Mouse (Mus musculus) heart, embryonic 16.5 days (tissue): ENCODE results near the gene Olfr1294. TPM values are rescaled to one million over a fixed set of nuclear protein-coding genes. Genes with fewer than 3 reads are reported as not detected.

Experiments
- ATAC-seq: fragments of 200-750 bp; cut with Nextera tagmentation; replicated peaks from 2 replicates; pipeline ENCODE4 v1.8.0; 2017; ENCODE audit warnings: moderate number of reproducible peaks; ENCODE audit not compliant: insufficient read depth, low FRiP score; ENCODE audit errors: extremely low read depth
- H3K27ac ChIP-seq: fragments of 300-500 bp; sonication (generic); 2 replicates; pipeline ENCODE4 v1.5.1; 2014; ENCODE audit warnings: mild to moderate bottlenecking, low read length, control low read depth, moderate library complexity
- H3K27me3 ChIP-seq: fragments of 300-500 bp; sonication (generic); 2 replicates; pipeline ENCODE4 v1.6.1; 2014; ENCODE audit warnings: low read length, mixed read lengths; ENCODE audit not compliant: control insufficient read depth, insufficient read depth
- H3K36me3 ChIP-seq: fragments of 300-500 bp; sonication (generic); 2 replicates; pipeline ENCODE4 v1.6.1; 2014; ENCODE audit not compliant: control insufficient read depth, insufficient read depth
- H3K4me1 ChIP-seq: fragments of 300-500 bp; sonication (generic); 2 replicates; pipeline ENCODE4 v1.6.1; 2014; ENCODE audit warnings: low read length, mixed read lengths; ENCODE audit not compliant: control insufficient read depth, insufficient read depth
- H3K4me2 ChIP-seq: fragments of 300-500 bp; sonication (generic); 2 replicates; pipeline ENCODE4 v1.6.1; 2014; ENCODE audit warnings: low read depth, mild to moderate bottlenecking, control low read depth, low read length
- H3K4me3 ChIP-seq: fragments of 300-500 bp; sonication (generic); 2 replicates; pipeline ENCODE4 v1.5.1; 2014; ENCODE audit warnings: mild to moderate bottlenecking, control low read depth, low read length
- H3K9ac ChIP-seq: fragments of 300-500 bp; sonication (generic); 2 replicates; pipeline ENCODE4 v1.6.1; 2014; ENCODE audit warnings: low read length, control low read depth
- H3K9me3 ChIP-seq: fragments of 300-500 bp; sonication (generic); replicated peaks from 2 replicates; pipeline ENCODE4 v1.6.1; 2016; ENCODE audit warnings: low read length; ENCODE audit not compliant: control insufficient read depth
- WGBS: fragments of 180-500 bp; shearing (Covaris S2); extraction: QIAGEN DNeasy Blood & Tissue Kit; methylation state at CpG from one replicate; pipeline ENCODE4 v1.1.7; 2014; 5-methylcytosine and 5-hydroxymethylcytosine counted together
- polyA plus RNA-seq: library from polyadenylated mRNA; unstranded; fragments of >200 nt; fragmentation: Nextera tagmentation; extraction: Ambion mirVana; gene quantifications from 2 replicates; pipeline ENCODE4 v1.2.1, GENCODE M21; 2015

The Olfr1294 gene
- polyA plus RNA-seq: not detected in 2 replicates

DNA sequence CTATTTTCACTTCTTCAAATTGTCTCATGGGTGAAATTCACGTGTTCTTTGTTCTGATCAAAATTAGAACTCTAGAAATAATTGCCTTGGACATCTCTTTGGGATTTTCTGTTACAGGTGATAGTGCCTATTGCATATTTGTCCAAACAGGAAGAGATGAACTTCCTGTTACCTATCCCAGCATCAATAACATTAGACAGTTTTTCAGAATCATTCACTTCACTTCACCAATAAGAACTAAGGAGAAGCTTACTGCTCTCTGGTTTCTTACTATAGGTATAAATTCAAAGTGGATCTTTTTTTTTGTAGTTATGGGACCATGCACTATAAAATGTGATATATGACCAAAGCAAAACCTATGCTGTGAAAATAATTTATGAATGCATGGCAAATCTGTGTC is at the start of gene Olfr1294:
Gene Olfr1294, minus strand, starts transcription at position 101 of the 400 bp plus-strand sequence.
- Histone ChIP-seq H3K4me2 (no peak within 1 kb of the TSS), H3K27me3 (no peaks in the 10 kb centered on the region), H3K9me3 (no peaks in the 10 kb centered on the region), H3K27ac (no peak within 1 kb of the TSS), H3K4me1 (no peaks in the 10 kb centered on the region), H3K36me3 (no peaks in the 10 kb centered on the region), H3K9ac (no peak within 1 kb of the TSS), H3K4me3 (no peak within 1 kb of the TSS)
- ATAC-seq: no peak
- WGBS: 43% methylated on average over 1 of the region's 1 CpGs

DNA sequence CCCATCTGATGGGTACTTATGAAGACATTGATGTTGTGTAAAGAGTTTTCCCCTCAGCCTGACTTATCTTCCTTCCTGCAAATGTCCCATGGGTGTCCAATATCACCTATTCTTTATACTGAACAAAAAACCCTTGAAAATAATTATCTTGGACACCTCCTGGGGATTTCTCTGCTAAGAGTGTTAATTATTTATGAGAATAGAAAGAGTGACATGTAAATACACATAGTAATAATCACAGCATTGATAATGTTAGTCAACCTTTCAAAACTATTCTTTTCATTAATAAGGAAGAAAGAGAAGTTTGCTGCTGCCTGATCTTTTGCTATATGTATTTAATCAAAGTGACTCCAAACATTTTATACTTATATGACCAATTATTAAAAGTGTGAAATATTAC is 29.5 kb upstream of the Olfr1294 start, which contains the start of gene Olfr1295:
Gene Olfr1295, minus strand, starts transcription at position 101 of the 400 bp plus-strand sequence.
- no peaks in the 10 kb centered on the region for H3K27me3 ChIP-seq
- no peak for ATAC-seq

DNA sequence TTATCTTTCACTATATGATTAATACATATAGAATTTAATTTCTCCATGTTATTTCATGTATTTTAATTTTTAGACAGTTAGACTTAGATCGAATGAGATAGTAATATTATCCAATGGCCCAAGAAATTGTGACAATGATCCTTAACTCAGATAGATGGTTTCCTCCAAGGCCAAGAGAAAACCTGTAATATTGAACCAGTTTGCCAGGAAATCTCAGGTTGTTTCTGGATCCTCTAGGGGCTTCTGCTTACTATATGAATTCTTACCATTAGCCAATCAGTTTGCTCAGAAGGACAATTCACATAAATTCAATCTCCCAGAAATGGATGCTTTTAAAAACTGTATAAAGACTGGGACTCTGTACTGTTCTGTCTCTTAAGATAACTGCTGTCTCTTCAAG is 15.2 kb downstream of the Olfr1294 start, which contains the start of gene Olfr1293-ps:
Gene Olfr1293-ps, plus strand, starts transcription at position 301 of the 400 bp plus-strand sequence.
- Histone ChIP-seq H3K9ac (no peak within 1 kb of the TSS), H3K4me1 (no peaks in the 10 kb centered on the region), H3K4me2 (no peak within 1 kb of the TSS), H3K27me3 (no peaks in the 10 kb centered on the region), H3K9me3 (peaks cover 5% of the 10 kb centered on the region; the same call in 1 of the 2 replicates), H3K4me3 (no peak within 1 kb of the TSS), H3K27ac (no peak within 1 kb of the TSS), H3K36me3 (no peaks in the 10 kb centered on the region)
- ATAC-seq: no peak
- 73% methylated on average over 1 of the region's 1 CpGs for WGBS

More for the DNA sequence above, 29.5 kb upstream of the Olfr1294 start, which contains the start of gene Olfr1295:
- no peak within 1 kb of the TSS for H3K9ac ChIP-seq
- no peak within 1 kb of the TSS for H3K4me3 ChIP-seq
- no peak within 1 kb of the TSS for H3K27ac ChIP-seq
- no peaks in the 10 kb centered on the region for H3K36me3 ChIP-seq
- H3K4me2 ChIP-seq: no peak within 1 kb of the TSS
- no peaks in the 10 kb centered on the region for H3K9me3 ChIP-seq
- H3K4me1 ChIP-seq: no peaks in the 10 kb centered on the region

DNA sequence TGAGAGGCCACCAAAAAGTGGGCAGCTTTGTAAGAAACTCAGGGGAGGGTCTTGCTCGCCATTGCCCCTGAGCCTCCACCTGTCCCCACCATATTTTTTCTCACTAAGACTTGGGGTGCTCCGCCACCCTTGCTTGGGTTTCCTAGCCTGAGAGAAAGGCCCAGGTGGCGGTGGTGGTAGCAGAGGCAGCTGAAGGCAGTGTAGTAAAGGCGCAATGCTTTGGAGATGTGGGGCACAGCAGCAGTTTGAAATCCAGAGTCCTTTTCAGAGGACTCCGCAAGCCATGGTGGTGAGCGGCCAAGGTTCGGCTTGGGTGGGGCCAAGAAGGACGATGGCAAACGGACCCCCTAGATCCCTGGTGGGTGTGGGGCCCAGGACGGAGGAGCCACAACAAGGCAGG is 22.6 kb downstream of the Olfr1294 start:
- no peak for ATAC-seq
- H3K36me3 ChIP-seq: no peaks in the 10 kb centered on the region
- 84% methylated on average over 10 of the region's 10 CpGs for WGBS

DNA sequence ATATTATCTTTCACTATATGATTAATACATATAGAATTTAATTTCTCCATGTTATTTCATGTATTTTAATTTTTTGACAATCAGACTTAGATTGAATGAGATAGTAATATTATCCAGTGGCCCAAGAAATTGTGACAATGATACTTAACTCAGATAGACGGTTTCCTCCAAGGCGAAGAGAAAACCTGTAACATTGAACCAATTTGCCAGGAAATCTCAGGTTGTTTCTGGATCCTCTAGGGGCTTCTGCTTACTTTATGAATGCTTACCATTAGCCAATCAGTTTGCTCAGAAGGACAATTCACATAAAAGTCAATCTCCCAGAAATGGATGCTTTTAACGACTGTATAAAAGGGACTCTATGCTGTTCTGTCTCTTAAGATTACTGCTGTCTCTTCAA is 43.2 kb downstream of the Olfr1294 start, which contains the start of gene Olfr1291-ps1:
Gene Olfr1291-ps1, plus strand, starts transcription at position 301 of the 400 bp plus-strand sequence.
- no peak within 1 kb of the TSS for H3K4me2 ChIP-seq
- no peaks in the 10 kb centered on the region for H3K36me3 ChIP-seq
- H3K4me3 ChIP-seq: no peak within 1 kb of the TSS
- H3K4me1 ChIP-seq: no peaks in the 10 kb centered on the region
- no peak within 1 kb of the TSS for H3K27ac ChIP-seq
- WGBS: 87% methylated on average over 3 of the region's 3 CpGs
- no peak within 1 kb of the TSS for H3K9ac ChIP-seq
- ATAC-seq: no peak
- H3K9me3 ChIP-seq: no peaks in the 10 kb centered on the region; the same call in 1 of the 2 replicates
- no peaks in the 10 kb centered on the region for H3K27me3 ChIP-seq

More for the DNA sequence above, 22.6 kb downstream of the Olfr1294 start:
- no peaks in the 10 kb centered on the region for H3K27me3 ChIP-seq
- no peak overlapping the region for H3K27ac ChIP-seq
- H3K9me3 ChIP-seq: peaks cover 9% of the 10 kb centered on the region
- H3K4me3 ChIP-seq: no peak overlapping the region
- no peak overlapping the region for H3K4me2 ChIP-seq
- no peaks in the 10 kb centered on the region for H3K4me1 ChIP-seq
- H3K9ac ChIP-seq: no peak overlapping the region

DNA sequence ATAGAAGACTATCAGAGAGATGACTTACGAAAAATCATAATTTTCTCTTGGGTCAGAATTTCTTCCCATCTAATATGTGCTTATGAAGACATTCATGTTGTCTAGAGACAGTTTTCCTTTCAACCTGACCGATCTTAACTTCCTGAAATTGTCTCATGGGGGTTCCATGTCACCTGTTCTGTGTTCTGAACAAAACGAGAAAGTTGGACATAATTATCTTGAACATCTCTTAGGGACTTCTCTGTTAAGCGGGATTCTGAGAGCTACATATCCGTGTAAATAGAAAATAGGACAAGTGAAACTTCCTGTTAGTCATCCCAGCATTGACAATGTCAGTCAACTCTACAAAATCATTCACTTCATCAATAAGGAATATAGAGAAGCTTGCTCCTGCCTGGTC is 46.4 kb downstream of the Olfr1294 start, which contains the start of gene Olfr1290:
Gene Olfr1290, minus strand, starts transcription at position 101 of the 400 bp plus-strand sequence.
- ATAC-seq: no peak
- Histone ChIP-seq H3K9me3 (no peaks in the 10 kb centered on the region; the same call in 1 of the 2 replicates), H3K4me2 (no peak within 1 kb of the TSS), H3K4me1 (no peaks in the 10 kb centered on the region), H3K27me3 (no peaks in the 10 kb centered on the region), H3K27ac (no peak within 1 kb of the TSS), H3K36me3 (no peaks in the 10 kb centered on the region), H3K9ac (no peak within 1 kb of the TSS), H3K4me3 (no peak within 1 kb of the TSS)
- WGBS: 70% methylated on average over 5 of the region's 5 CpGs

Other genes with a start within 250 kb of the Olfr1294 start
- not detected in 2 replicates for gene Olfr1279, start 239.7 kb downstream of the Olfr1294 start, polyA plus RNA-seq
- not detected in 2 replicates for gene Olfr1280, start 226.3 kb downstream of the Olfr1294 start, polyA plus RNA-seq
- not detected in 2 replicates for gene Olfr1281, start 213.8 kb downstream of the Olfr1294 start, polyA plus RNA-seq
- not detected in 2 replicates for gene Olfr1282, start 204.2 kb downstream of the Olfr1294 start, polyA plus RNA-seq
- gene Olfr1283, start 173.5 kb downstream of the Olfr1294 start, polyA plus RNA-seq: not detected in 2 replicates
- gene Olfr1284, start 164.8 kb downstream of the Olfr1294 start, polyA plus RNA-seq: not detected in 2 replicates
- gene Olfr1286, start 117.2 kb downstream of the Olfr1294 start, polyA plus RNA-seq: not detected in 2 replicates
- gene Olfr1287, start 91.1 kb downstream of the Olfr1294 start, polyA plus RNA-seq: not detected in 2 replicates
- gene Olfr1288, start 66.2 kb downstream of the Olfr1294 start, polyA plus RNA-seq: not detected in 2 replicates
- gene Olfr1289, start 59.5 kb downstream of the Olfr1294 start, polyA plus RNA-seq: not detected in 2 replicates
- not detected in 2 replicates for gene Olfr1290, start 46.5 kb downstream of the Olfr1294 start, polyA plus RNA-seq
- not detected in 2 replicates for gene Olfr1291-ps1, start 43.1 kb downstream of the Olfr1294 start, polyA plus RNA-seq
- not detected in 2 replicates for gene Olfr1293-ps, start 15.1 kb downstream of the Olfr1294 start, polyA plus RNA-seq
- not detected in 2 replicates for gene Olfr1295, start 29.4 kb upstream of the Olfr1294 start, polyA plus RNA-seq
- not detected in 2 replicates for gene Olfr1297, start 86.2 kb upstream of the Olfr1294 start, polyA plus RNA-seq
- not detected in 2 replicates for gene Olfr1298, start 108.9 kb upstream of the Olfr1294 start, polyA plus RNA-seq
- gene Olfr1299, start 121.1 kb upstream of the Olfr1294 start, polyA plus RNA-seq: not detected in 2 replicates
- gene Olfr1301, start 210.7 kb upstream of the Olfr1294 start, polyA plus RNA-seq: not detected in 2 replicates
- gene Olfr1302, start 237.1 kb upstream of the Olfr1294 start, polyA plus RNA-seq: not detected in 2 replicates